28 mouse cellular contexts compared by ENCODE assay signal in the genomic region with DNA sequence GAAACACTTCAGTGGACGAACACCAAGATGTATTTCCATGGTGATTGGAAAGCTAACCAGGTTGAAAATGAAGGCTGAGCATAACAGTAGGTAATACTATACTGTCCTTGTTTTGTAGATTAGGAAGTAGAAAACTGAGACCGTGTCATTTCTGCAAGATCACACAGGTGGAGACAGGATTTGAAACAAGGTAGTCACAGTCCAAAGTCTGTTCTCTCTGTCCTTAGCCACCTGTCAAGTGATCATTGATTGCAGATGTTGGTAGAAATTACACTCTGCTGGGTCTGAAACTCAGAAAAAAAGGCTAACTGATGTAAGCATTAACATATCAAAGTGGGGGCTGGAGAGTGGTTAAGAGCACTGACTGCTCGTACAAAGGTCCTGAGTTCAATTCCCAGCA.
"Had no signal": no experiment of that assay in that cellular context is flagged by ENCODE, and none has a peak within 500 bp of the region (broad histone marks: within the 10 kb centered on the region; RNA-seq: fewer than 3 reads in every experiment).

No protein-coding gene starts in this region.

- DNase-seq: gastrocnemius, postnatal 14 days; gastrocnemius, postnatal 36 days; heart, adult 2 months; heart, postnatal 4 days; kidney, adult 11 months; kidney, adult 2 months; kidney, adult 9 months; kidney, postnatal 14 days; kidney, postnatal 36 days; layer of hippocampus, adult 9-11 months; layer of hippocampus, postnatal 36 days; liver; liver, embryonic 13.5 days; liver, postnatal 0 days had no signal

- H3K27ac ChIP-seq: heart, adult 2 months; heart, embryonic 13.5 days; heart, embryonic 15.5 days; hindbrain, embryonic 10.5 days; hindbrain, embryonic 12.5 days; hindbrain, embryonic 14.5 days; kidney, embryonic 15.5 days; kidney, postnatal 0 days; limb, embryonic 10.5 days; limb, embryonic 12.5 days; liver, embryonic 13.5 days; liver, embryonic 15.5 days had no signal

- H3K9ac ChIP-seq: heart, embryonic 13.5 days; heart, embryonic 15.5 days; hindbrain, embryonic 12.5 days; hindbrain, embryonic 14.5 days; kidney, embryonic 15.5 days; limb, embryonic 12.5 days; liver, embryonic 13.5 days; liver, embryonic 15.5 days; liver, postnatal 0 days had no signal

- ATAC-seq: hindbrain, embryonic 16.5 days; inflammation-experienced regulatory T-cells, adult 6 months; liver, postnatal 0 days had no signal

- H3K4me1 ChIP-seq: heart, embryonic 13.5 days; heart, embryonic 15.5 days; hindbrain, embryonic 10.5 days; hindbrain, embryonic 12.5 days; kidney, embryonic 15.5 days; limb, embryonic 10.5 days; limb, embryonic 12.5 days; liver, embryonic 13.5 days; liver, embryonic 15.5 days had no signal

- H3K4me3 ChIP-seq: heart, adult 2 months; heart, embryonic 13.5 days; heart, embryonic 15.5 days; hindbrain, embryonic 10.5 days; hindbrain, embryonic 12.5 days; kidney, embryonic 15.5 days; limb, embryonic 10.5 days; limb, embryonic 12.5 days; liver, embryonic 13.5 days; liver, embryonic 15.5 days had no signal

- H3K36me3 ChIP-seq: heart, embryonic 13.5 days; heart, embryonic 15.5 days; hindbrain, embryonic 10.5 days; hindbrain, embryonic 12.5 days; kidney, embryonic 15.5 days; limb, embryonic 10.5 days; limb, embryonic 12.5 days; liver, embryonic 13.5 days; liver, embryonic 15.5 days had no signal

- H3K9me3 ChIP-seq: heart, embryonic 13.5 days; heart, embryonic 15.5 days; hindbrain, embryonic 10.5 days; hindbrain, embryonic 12.5 days; kidney, embryonic 15.5 days; limb, embryonic 10.5 days; limb, embryonic 12.5 days; liver, embryonic 13.5 days; liver, embryonic 15.5 days had no signal

- H3K4me2 ChIP-seq: heart, embryonic 11.5 days; heart, embryonic 13.5 days; heart, embryonic 15.5 days; hindbrain, embryonic 12.5 days; hindbrain, embryonic 14.5 days; kidney, embryonic 15.5 days; limb, embryonic 12.5 days; liver, embryonic 11.5 days; liver, embryonic 13.5 days; liver, embryonic 15.5 days had no signal

- H3K27me3 ChIP-seq: heart, embryonic 13.5 days; heart, embryonic 15.5 days; hindbrain, embryonic 12.5 days; kidney, embryonic 15.5 days; limb, embryonic 12.5 days; liver, embryonic 13.5 days; liver, embryonic 15.5 days had no signal
